Mouse (Mus musculus): Measurements from ENCODE around the gene Fbxl15.

DNA sequence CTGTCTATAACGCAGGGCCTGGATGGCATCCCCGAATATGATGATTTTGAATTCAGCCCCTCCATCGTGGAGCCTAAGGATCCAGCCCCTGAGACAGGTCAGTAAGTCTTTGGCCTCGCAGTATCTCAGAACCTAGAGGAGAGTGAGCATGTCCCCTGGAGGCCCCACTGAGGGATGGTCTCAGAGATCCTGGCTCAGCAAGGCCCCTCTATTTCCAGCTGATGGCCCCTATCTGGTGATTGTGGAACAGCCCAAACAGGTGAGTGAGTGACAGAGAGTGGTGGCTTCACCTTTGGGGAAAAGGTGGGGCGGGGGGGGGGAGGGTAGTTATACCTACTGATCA is 21.7 kb upstream of the Fbxl15 start:
- TF ChIP-seq CTCF (IDR thresholded peaks at IDR 0.05; ENCODE audit: insufficient read depth, low read depth, low read length) (no peak), POLR2A (IDR thresholded peaks at IDR 0.05; ENCODE audit: insufficient read depth, low read depth, low read length) (no peak)

Data from olfactory bulb, adult 2 months (tissue).